Mouse (Mus musculus) embryonic facial prominence, embryonic 15.5 days (tissue): ENCODE measurements around the gene Traf3ip3. TPM values are rescaled to one million over a fixed set of nuclear protein-coding genes. Genes with fewer than 3 reads are reported as not detected.

Experiments
- ATAC-seq: fragments of 200-750 bp; cut with Nextera tagmentation; 2 replicates; pipeline ENCODE4 v1.8.0; 2017; ENCODE audit warnings: low read depth, moderate TSS enrichment; ENCODE audit not compliant: insufficient number of reproducible peaks, low FRiP score, low TSS enrichment
- H3K27ac ChIP-seq: fragments of 300-500 bp; sonication (generic); replicated peaks from 2 replicates; pipeline ENCODE4 v1.5.1; 2015; ENCODE audit warnings: mild to moderate bottlenecking, inconsistent platforms
- H3K27me3 ChIP-seq: fragments of 300-500 bp; sonication (generic); 2 replicates; pipeline ENCODE4 v1.6.1; 2015; ENCODE audit warnings: inconsistent platforms
- H3K36me3 ChIP-seq: fragments of 300-500 bp; sonication (generic); 2 replicates; pipeline ENCODE4 v1.6.1; 2015; ENCODE audit warnings: mild to moderate bottlenecking, inconsistent platforms
- H3K4me1 ChIP-seq: fragments of 300-500 bp; sonication (generic); 2 replicates; pipeline ENCODE4 v1.6.1; 2015; ENCODE audit warnings: inconsistent platforms
- H3K4me2 ChIP-seq: fragments of 300-500 bp; sonication (generic); replicated peaks from 2 replicates; pipeline ENCODE4 v1.6.1; 2015; ENCODE audit warnings: mild to moderate bottlenecking, inconsistent platforms
- H3K4me3 ChIP-seq: fragments of 300-500 bp; sonication (generic); replicated peaks from 2 replicates; pipeline ENCODE4 v1.5.1; 2015; ENCODE audit warnings: mild to moderate bottlenecking, inconsistent platforms
- H3K9ac ChIP-seq: fragments of 300-500 bp; sonication (generic); 2 replicates; pipeline ENCODE4 v1.6.1; 2015; ENCODE audit warnings: inconsistent platforms
- H3K9me3 ChIP-seq: fragments of 300-500 bp; sonication (generic); replicated peaks from 2 replicates; pipeline ENCODE4 v1.6.1; 2016; ENCODE audit warnings: inconsistent platforms
- WGBS: fragments of 180-500 bp; shearing (Covaris S2); methylation state at CpG from one replicate; pipeline ENCODE4 v1.1.7; 2015; 5-methylcytosine and 5-hydroxymethylcytosine counted together
- polyA plus RNA-seq: library from polyadenylated mRNA; unstranded; fragments of >200 nt; fragmentation: Nextera tagmentation; extraction: Ambion mirVana; gene quantifications from 2 replicates; pipeline ENCODE4 v1.2.1, GENCODE M21; 2015

Traf3ip3 gene
- polyA plus RNA-seq, 1 experiment from 2014 or later, result 23.6 TPM

GRCm38 (mm10) chr1:193188257-193188656 is 13.2 kb downstream of the Traf3ip3 start:
- no peak overlapping the region for H3K4me2 ChIP-seq
- H3K27me3 ChIP-seq, result no peaks in the 10 kb centered on the region
- no peak overlapping the region for H3K4me3 ChIP-seq
- H3K36me3 ChIP-seq, result no peaks in the 10 kb centered on the region
- no peak for ATAC-seq
- H3K4me1 ChIP-seq, result peaks cover 43% of the 10 kb centered on the region
- H3K9ac ChIP-seq, result no peak overlapping the region
- 67% methylated on average over 6 of the region's 6 CpGs for WGBS
- peak overlapping the region; percentile 94 for H3K27ac ChIP-seq
- H3K9me3 ChIP-seq, result no peaks in the 10 kb centered on the region

GRCm38 (mm10) chr1:193181104-193181503 is 20.4 kb downstream of the Traf3ip3 start:
- ATAC-seq, result no peak
- Histone ChIP-seq H3K9me3 (no peaks in the 10 kb centered on the region), H3K27me3 (no peaks in the 10 kb centered on the region), H3K4me1 (peaks cover 11% of the 10 kb centered on the region; the same call in 1 of the 2 replicates), H3K4me2 (no peak overlapping the region), H3K27ac (no peak overlapping the region), H3K9ac (no peak overlapping the region), H3K4me3 (no peak overlapping the region), H3K36me3 (no peaks in the 10 kb centered on the region)
- 69% methylated on average over 3 of the region's 3 CpGs for WGBS

- Histone ChIP-seq H3K9ac (peak overlapping the region; percentile 68; the same call in 1 of the 2 replicates), H3K9me3 (no peaks in the 10 kb centered on the region), H3K36me3 (no peaks in the 10 kb centered on the region), H3K4me2 (peak overlapping the region; percentile 71), H3K4me1 (peaks cover 31% of the 10 kb centered on the region), H3K4me3 (peak overlapping the region; percentile 71), H3K27ac (peak overlapping the region; percentile 87; the same call in 1 of the 2 replicates), H3K27me3 (no peaks in the 10 kb centered on the region)
- no peak for ATAC-seq
- WGBS, result 89% methylated on average over 13 of the region's 13 CpGs
These were observed 27.3 kb downstream of the Traf3ip3 start for GRCm38 (mm10) chr1:193174143-193174733.

- H3K9me3 ChIP-seq, result no peaks in the 10 kb centered on the region
- no peaks in the 10 kb centered on the region for H3K27me3 ChIP-seq
- no peaks in the 10 kb centered on the region for H3K36me3 ChIP-seq
- H3K4me1 ChIP-seq, result peaks cover 35% of the 10 kb centered on the region
- H3K4me2 ChIP-seq, result peak overlapping the region; percentile 71
- peak overlapping the region; percentile 71 for H3K4me3 ChIP-seq
- H3K27ac ChIP-seq, result peak overlapping the region; percentile 87
- ATAC-seq, result no peak
- H3K9ac ChIP-seq, result peak overlapping the region; percentile 68
- WGBS, result 18% methylated on average over 9 of the region's 9 CpGs
These were observed 27.7 kb downstream of the Traf3ip3 start for GRCm38 (mm10) chr1:193173810-193174129.

GRCm38 (mm10) chr1:193172991-193173809 is 28.3 kb downstream of the Traf3ip3 start:
- WGBS, result 1% methylated on average over 48 of the region's 48 CpGs
- Histone ChIP-seq H3K27ac (peak overlapping the region; percentile 87), H3K9ac (peak overlapping the region; percentile 74), H3K4me2 (peak overlapping the region; percentile 71), H3K4me3 (peak overlapping the region; percentile 71), H3K36me3 (no peaks in the 10 kb centered on the region), H3K4me1 (peaks cover 33% of the 10 kb centered on the region), H3K9me3 (no peaks in the 10 kb centered on the region), H3K27me3 (no peaks in the 10 kb centered on the region)
- ATAC-seq, result peak; percentile 98

- WGBS, result 57% methylated on average over 2 of the region's 2 CpGs
- H3K27ac ChIP-seq, result no peak overlapping the region
- no peak for ATAC-seq
- no peaks in the 10 kb centered on the region for H3K9me3 ChIP-seq
- peaks cover 27% of the 10 kb centered on the region for H3K4me1 ChIP-seq
- H3K4me2 ChIP-seq, result no peak overlapping the region
- H3K36me3 ChIP-seq, result no peaks in the 10 kb centered on the region
- H3K27me3 ChIP-seq, result no peaks in the 10 kb centered on the region
- H3K9ac ChIP-seq, result no peak overlapping the region
- H3K4me3 ChIP-seq, result no peak overlapping the region
These were observed 31.6 kb downstream of the Traf3ip3 start for GRCm38 (mm10) chr1:193169856-193170255.

- H3K27ac ChIP-seq, result no peak overlapping the region
- ATAC-seq, result no peak
These were observed 32.3 kb downstream of the Traf3ip3 start for GRCm38 (mm10) chr1:193169228-193169627.

GRCm38 (mm10) chr1:193167746-193168145 is 33.8 kb downstream of the Traf3ip3 start, which contains the start of gene A130010J15Rik:
TSS of gene A130010J15Rik (plus strand) at chr1:193168046.
- no peak within 1 kb of the TSS for H3K9ac ChIP-seq
- 84% methylated on average over 3 of the region's 3 CpGs for WGBS

More at GRCm38 (mm10) chr1:193169228-193169627, 32.3 kb downstream of the Traf3ip3 start:
- 57% methylated on average over 7 of the region's 7 CpGs for WGBS
- Histone ChIP-seq H3K4me3 (no peak overlapping the region), H3K27me3 (no peaks in the 10 kb centered on the region), H3K9me3 (no peaks in the 10 kb centered on the region), H3K9ac (no peak overlapping the region), H3K4me2 (no peak overlapping the region), H3K4me1 (peaks cover 21% of the 10 kb centered on the region), H3K36me3 (no peaks in the 10 kb centered on the region)

GRCm38 (mm10) chr1:193160317-193161032 is 41.0 kb downstream of the Traf3ip3 start:
- Histone ChIP-seq H3K4me2 (peak overlapping the region; percentile 32; the same call in 1 of the 2 replicates), H3K27ac (no peak overlapping the region), H3K27me3 (no peaks in the 10 kb centered on the region), H3K36me3 (no peaks in the 10 kb centered on the region), H3K9me3 (no peaks in the 10 kb centered on the region), H3K9ac (no peak overlapping the region), H3K4me1 (peaks cover 32% of the 10 kb centered on the region), H3K4me3 (no peak overlapping the region)
- 19% methylated on average over 18 of the region's 18 CpGs for WGBS
- no peak for ATAC-seq

More at GRCm38 (mm10) chr1:193167746-193168145, 33.8 kb downstream of the Traf3ip3 start, which contains the start of gene A130010J15Rik:
- H3K4me2 ChIP-seq, result no peak within 1 kb of the TSS
- H3K36me3 ChIP-seq, result no peaks in the 10 kb centered on the region
- H3K4me3 ChIP-seq, result no peak within 1 kb of the TSS
- no peak within 1 kb of the TSS for H3K27ac ChIP-seq
- H3K4me1 ChIP-seq, result peaks cover 15% of the 10 kb centered on the region
- H3K9me3 ChIP-seq, result no peaks in the 10 kb centered on the region
- ATAC-seq, result no peak
- no peaks in the 10 kb centered on the region for H3K27me3 ChIP-seq

GRCm38 (mm10) chr1:193159613-193160012 is 41.9 kb downstream of the Traf3ip3 start:
- no peak overlapping the region for H3K4me3 ChIP-seq
- no peak for ATAC-seq
- 39% methylated on average over 1 of the region's 1 CpGs for WGBS
- no peaks in the 10 kb centered on the region for H3K9me3 ChIP-seq
- H3K4me1 ChIP-seq, result peaks cover 32% of the 10 kb centered on the region
- no peaks in the 10 kb centered on the region for H3K36me3 ChIP-seq
- 0 out of 2 replicates have a peak, but pooled peaks cover 5% of the 10 kb centered on the region for H3K27me3 ChIP-seq
- H3K4me2 ChIP-seq, result no peak overlapping the region
- H3K27ac ChIP-seq, result no peak overlapping the region
- H3K9ac ChIP-seq, result no peak overlapping the region

GRCm38 (mm10) chr1:193159163-193159562 is 42.3 kb downstream of the Traf3ip3 start:
- H3K4me1 ChIP-seq, result peaks cover 32% of the 10 kb centered on the region

More at GRCm38 (mm10) chr1:193159163-193159562, 42.3 kb downstream of the Traf3ip3 start:
- Histone ChIP-seq H3K27me3 (peaks cover 9% of the 10 kb centered on the region; the same call in 1 of the 2 replicates), H3K9ac (no peak overlapping the region), H3K4me2 (no peak overlapping the region), H3K27ac (no peak overlapping the region), H3K9me3 (no peaks in the 10 kb centered on the region), H3K4me3 (no peak overlapping the region), H3K36me3 (no peaks in the 10 kb centered on the region)
- WGBS, result 46% methylated on average over 3 of the region's 3 CpGs
- ATAC-seq, result no peak
